Mouse (Mus musculus): ENCODE measurements around the gene Hspa12a. TPM values are rescaled to one million over a fixed set of nuclear protein-coding genes. Genes with fewer than 3 reads are reported as not detected.
"Not testable (repeated sequence)": the region's sequence is repeated elsewhere in the genome, so short reads cannot be mapped to it uniquely, and the experiment has no call there.

The Hspa12a gene
- polyA plus RNA-seq, 1 experiment from 2014 or later = 12.4 TPM

DNA sequence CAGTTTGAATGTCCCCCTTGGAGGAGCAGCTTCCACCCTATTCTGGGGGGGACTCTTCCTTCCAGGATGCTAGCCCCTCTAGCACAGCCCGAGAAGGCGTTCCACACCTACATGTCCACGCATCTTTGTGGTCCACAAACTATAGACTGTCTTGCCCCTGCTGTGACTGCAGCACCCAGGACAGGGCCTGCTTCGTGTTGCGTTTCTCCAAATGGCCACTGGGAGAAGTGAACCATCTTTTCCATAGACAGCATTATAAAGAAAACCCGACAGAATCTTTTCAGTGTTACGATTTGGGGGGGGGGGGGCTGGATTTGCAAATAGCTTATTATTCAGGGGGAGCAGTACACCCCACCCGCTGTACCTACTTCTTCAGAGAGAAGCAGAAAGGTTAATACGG is 36.8 kb downstream of the Hspa12a start:
- H3K4me3 ChIP-seq = no peak overlapping the region
- H3K9ac ChIP-seq = no peak overlapping the region
- H3K4me2 ChIP-seq = no peak overlapping the region
- 51% methylated on average over 9 of the region's 9 CpGs for WGBS
- H3K9me3 ChIP-seq (replicated peaks) = no peaks in the 10 kb centered on the region
- no peaks in the 10 kb centered on the region for H3K27me3 ChIP-seq
- no peak overlapping the region for H3K27ac ChIP-seq
- no peaks in the 10 kb centered on the region for H3K36me3 ChIP-seq
- ATAC-seq (replicated peaks; ENCODE audit: insufficient number of reproducible peaks, insufficient read depth, low FRiP score, low read depth) = no peak
- peaks cover 14% of the 10 kb centered on the region for H3K4me1 ChIP-seq (replicated peaks)

DNA sequence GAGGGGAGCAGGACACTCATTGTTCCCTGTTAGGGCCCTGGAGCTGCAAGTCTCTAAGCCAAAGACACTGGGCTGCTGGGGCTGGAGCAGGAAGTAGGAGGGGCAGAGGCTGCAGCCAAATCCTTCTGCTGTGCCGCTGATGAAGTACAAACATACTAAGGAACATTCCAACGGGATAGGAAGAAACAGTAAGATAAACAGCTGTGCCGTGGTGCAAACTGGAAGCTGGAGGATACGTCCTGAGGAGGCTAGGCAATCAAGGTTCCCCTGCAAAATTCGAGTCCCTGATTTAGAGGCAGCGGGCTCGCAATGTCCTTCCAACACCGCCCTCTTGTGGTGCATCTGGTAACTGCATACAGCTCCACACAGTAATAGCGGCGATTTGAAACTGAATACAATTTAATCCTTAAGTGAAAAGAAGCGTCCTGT is 39.5 kb downstream of the Hspa12a start:
- Histone ChIP-seq H3K4me3 (peak overlapping the region; percentile 42), H3K27ac (peak overlapping the region; percentile 57), H3K9ac (peak overlapping the region; percentile 30; the same call in 1 of the 2 replicates), H3K36me3 (no peaks in the 10 kb centered on the region), H3K4me1 (replicated peaks) (peaks cover 5% of the 10 kb centered on the region; the same call in 1 of the 2 replicates), H3K27me3 (no peaks in the 10 kb centered on the region), H3K9me3 (replicated peaks) (no peaks in the 10 kb centered on the region), H3K4me2 (peak overlapping the region; percentile 60)
- ATAC-seq (replicated peaks; ENCODE audit: insufficient number of reproducible peaks, insufficient read depth, low FRiP score, low read depth) = peak; percentile 77
- under 1% methylated on average over 11 of the region's 11 CpGs for WGBS

DNA sequence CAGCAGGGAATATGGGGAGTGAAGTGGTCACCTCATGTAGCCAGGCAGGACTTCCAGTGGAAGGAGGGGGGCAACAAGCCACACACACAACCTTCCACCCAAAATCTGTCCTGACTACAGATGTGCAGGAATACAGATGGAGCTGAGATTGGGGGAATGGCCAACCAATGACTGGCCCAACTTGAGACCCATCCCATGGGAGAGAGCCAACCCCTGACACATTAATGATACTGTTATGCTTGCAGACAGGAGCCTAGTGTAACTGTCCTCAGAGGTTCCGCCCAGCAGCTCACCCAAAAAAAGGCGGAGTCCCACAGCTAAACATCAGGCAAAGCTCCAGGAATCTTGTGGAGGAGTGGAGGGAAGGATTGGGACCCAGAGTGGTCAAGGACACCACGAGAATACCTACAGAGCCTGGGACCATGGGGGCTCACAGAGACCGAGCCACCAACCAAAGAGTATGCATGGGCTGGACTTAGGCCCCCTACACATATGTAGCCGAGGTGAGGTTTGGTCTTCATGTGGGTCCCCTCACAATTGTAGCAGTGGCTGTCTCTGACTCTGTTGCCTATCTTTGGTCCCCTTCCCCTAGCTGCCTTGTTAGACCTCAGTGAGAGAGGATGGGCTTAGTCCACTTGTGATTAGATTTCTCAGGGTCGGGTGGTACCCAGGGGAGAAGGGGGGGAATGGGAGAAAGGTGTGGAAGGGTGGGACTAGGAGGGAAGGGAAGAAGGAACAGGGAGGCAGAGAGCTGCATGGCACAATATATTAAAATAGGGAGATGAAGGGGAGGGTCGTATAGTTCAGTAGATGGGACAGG is 40.2 kb downstream of the Hspa12a start:
- Histone ChIP-seq H3K27ac (peak overlapping the region; percentile 57), H3K4me3 (peak overlapping the region; percentile 42; the same call in 1 of the 2 replicates), H3K4me2 (peak overlapping the region; percentile 60), H3K9ac (peak overlapping the region; percentile 30; the same call in 1 of the 2 replicates), H3K9me3 (replicated peaks) (no peaks in the 10 kb centered on the region), H3K4me1 (replicated peaks) (peaks cover 5% of the 10 kb centered on the region; the same call in 1 of the 2 replicates), H3K36me3 (no peaks in the 10 kb centered on the region), H3K27me3 (no peaks in the 10 kb centered on the region)
- no peak; the same call in 1 of the 2 replicates for ATAC-seq (replicated peaks; ENCODE audit: insufficient number of reproducible peaks, insufficient read depth, low FRiP score, low read depth)
- 53% methylated on average over 7 of the region's 7 CpGs for WGBS

DNA sequence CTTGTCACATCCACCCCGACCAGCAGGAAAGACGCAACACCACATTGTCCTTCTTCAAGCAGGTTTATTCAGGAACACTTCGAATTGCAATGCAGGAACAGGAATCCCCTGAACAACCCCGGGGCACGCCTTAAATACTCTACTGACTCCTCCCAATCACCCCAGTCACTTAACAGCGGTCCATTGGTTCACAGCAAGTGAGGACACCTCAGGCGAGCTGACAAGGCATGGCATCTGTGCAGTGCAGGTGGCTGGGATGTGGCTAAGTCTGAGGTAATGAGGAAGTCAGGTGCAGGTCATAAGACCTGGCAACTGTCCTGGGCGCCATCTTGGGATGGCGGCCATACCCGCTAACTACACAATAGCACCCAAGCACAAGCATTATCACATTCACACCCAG is 43.0 kb downstream of the Hspa12a start:
- not testable (repeated sequence) for H3K4me2 ChIP-seq, H3K4me3 ChIP-seq

DNA sequence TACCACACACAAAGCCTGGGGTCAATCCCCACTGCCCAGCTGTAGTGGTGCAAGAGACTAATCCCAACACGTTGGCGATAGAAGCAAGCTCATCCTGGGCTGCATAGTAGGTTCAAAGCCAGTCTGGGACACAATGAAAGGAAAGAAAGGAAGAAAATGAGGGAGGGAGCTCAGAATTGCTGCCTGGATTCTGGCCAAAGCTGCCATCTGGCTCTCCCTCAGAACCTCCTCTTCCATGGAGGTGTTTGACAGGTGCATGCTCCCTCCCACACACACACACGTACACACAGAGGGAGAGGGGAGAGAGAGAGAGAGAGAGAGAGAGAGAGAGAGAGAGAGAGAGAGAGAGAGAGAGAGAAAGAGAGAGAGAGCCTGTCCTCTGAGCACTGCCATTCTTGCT is 47.2 kb downstream of the Hspa12a start:
- Histone ChIP-seq H3K9me3 (replicated peaks) (no peaks in the 10 kb centered on the region), H3K4me3 (no peak overlapping the region), H3K4me1 (replicated peaks) (no peaks in the 10 kb centered on the region), H3K4me2 (no peak overlapping the region), H3K9ac (no peak overlapping the region), H3K36me3 (no peaks in the 10 kb centered on the region), H3K27ac (no peak overlapping the region), H3K27me3 (no peaks in the 10 kb centered on the region)
- WGBS = 58% methylated on average over 3 of the region's 3 CpGs
- ATAC-seq (replicated peaks; ENCODE audit: insufficient number of reproducible peaks, insufficient read depth, low FRiP score, low read depth) = no peak

More for the DNA sequence above, 43.0 kb downstream of the Hspa12a start:
- not testable (repeated sequence) for ATAC-seq (replicated peaks; ENCODE audit: insufficient number of reproducible peaks, insufficient read depth, low FRiP score, low read depth); H3K4me1 ChIP-seq (replicated peaks); H3K36me3 ChIP-seq; H3K9me3 ChIP-seq (replicated peaks); H3K27me3 ChIP-seq; H3K9ac ChIP-seq; H3K27ac ChIP-seq
- 84% methylated on average over 10 of the region's 10 CpGs for WGBS

DNA sequence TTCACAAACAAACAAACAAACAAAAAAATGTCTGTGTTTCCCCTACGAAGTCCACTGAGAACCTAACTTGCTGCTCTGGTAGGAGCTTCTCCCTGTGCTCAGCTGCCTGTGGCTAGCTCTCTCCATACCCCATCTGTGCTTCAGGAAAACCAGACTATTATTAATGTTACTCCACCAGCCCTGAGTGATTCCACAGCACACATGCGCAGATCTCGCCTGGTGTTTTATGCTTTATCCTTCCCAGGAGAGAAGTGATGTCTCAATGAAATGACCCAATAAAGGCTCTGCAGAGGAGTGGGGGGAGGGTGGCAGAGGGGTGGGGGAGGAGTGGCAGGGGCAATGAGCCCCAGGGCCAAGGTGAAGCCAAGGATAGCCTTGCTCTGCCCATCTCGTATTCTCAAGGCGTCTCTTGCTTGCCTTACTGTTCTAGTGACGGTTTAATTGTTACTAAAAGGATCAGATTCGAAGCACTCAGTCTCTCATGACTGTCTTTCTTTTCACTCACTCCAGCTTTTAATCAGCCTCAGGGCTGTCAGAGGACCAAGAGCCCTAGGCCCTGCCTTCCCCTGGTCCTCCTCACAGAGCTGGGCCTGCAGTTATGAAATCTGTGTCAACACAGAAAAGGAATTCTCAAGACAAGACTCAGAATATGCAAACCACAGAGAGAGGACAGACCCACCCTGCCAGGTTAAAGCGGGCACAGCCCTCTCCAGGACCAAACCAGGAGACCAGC is 54.0 kb downstream of the Hspa12a start:
- ATAC-seq (replicated peaks; ENCODE audit: insufficient number of reproducible peaks, insufficient read depth, low FRiP score, low read depth) = no peak
- Histone ChIP-seq H3K4me2 (no peak overlapping the region), H3K27me3 (no peaks in the 10 kb centered on the region), H3K27ac (no peak overlapping the region), H3K36me3 (no peaks in the 10 kb centered on the region), H3K4me3 (no peak overlapping the region), H3K9me3 (replicated peaks) (no peaks in the 10 kb centered on the region), H3K4me1 (replicated peaks) (no peaks in the 10 kb centered on the region), H3K9ac (no peak overlapping the region)
- 66% methylated on average over 8 of the region's 8 CpGs for WGBS

DNA sequence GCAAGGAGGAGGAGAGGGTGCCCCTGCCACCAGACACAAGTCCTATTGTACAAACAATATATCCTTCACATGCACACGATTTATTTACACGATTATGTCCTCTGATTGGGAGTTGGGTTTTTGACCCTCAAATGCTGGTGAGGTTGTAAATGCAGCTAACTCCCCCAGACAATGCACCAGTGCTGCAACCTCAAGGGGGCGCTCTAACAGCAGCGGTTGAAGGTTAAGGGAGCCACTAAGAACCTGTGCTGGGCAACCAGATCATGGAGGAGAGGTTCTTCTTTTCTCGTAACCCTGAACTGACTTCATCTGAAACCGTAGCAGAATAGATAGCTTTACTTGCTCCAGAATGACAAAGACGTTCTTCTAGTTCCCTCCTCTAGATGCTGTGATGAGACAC is 57.0 kb downstream of the Hspa12a start:
- no peaks in the 10 kb centered on the region for H3K36me3 ChIP-seq
- no peak overlapping the region for H3K4me3 ChIP-seq
- no peaks in the 10 kb centered on the region for H3K27me3 ChIP-seq
- H3K9ac ChIP-seq = no peak overlapping the region
- H3K9me3 ChIP-seq (replicated peaks) = no peaks in the 10 kb centered on the region
- 59% methylated on average over 7 of the region's 7 CpGs for WGBS
- peaks cover 10% of the 10 kb centered on the region for H3K4me1 ChIP-seq (replicated peaks)
- H3K4me2 ChIP-seq = no peak overlapping the region
- ATAC-seq (replicated peaks; ENCODE audit: insufficient number of reproducible peaks, insufficient read depth, low FRiP score, low read depth) = no peak
- H3K27ac ChIP-seq = no peak overlapping the region

DNA sequence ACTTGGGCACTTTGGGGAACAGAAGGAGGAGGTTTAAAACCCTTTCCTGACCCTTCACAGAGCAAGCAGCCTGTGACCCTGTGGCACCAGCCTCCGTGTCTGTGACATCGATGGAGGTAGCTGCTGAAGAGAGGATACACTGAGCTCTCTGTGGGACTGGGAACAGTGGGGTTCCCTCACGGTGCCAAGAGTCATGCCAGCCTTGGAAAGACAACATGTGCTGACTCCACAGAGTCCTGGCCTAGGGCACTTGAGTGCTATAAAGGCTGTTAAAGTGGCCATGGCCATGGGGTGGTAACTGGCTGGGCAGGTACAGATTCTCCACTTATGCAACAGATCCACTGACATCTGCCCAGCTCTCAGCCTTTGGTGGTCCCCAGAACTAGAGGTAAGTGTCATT is 60.0 kb downstream of the Hspa12a start:
- H3K27me3 ChIP-seq = no peaks in the 10 kb centered on the region
- H3K4me3 ChIP-seq = no peak overlapping the region
- no peaks in the 10 kb centered on the region for H3K36me3 ChIP-seq
- H3K9ac ChIP-seq = no peak overlapping the region
- WGBS = 89% methylated on average over 3 of the region's 3 CpGs
- no peak overlapping the region for H3K4me2 ChIP-seq
- no peaks in the 10 kb centered on the region for H3K9me3 ChIP-seq (replicated peaks)
- peaks cover 16% of the 10 kb centered on the region for H3K4me1 ChIP-seq (replicated peaks)
- ATAC-seq (replicated peaks; ENCODE audit: insufficient number of reproducible peaks, insufficient read depth, low FRiP score, low read depth) = no peak
- H3K27ac ChIP-seq = no peak overlapping the region

DNA sequence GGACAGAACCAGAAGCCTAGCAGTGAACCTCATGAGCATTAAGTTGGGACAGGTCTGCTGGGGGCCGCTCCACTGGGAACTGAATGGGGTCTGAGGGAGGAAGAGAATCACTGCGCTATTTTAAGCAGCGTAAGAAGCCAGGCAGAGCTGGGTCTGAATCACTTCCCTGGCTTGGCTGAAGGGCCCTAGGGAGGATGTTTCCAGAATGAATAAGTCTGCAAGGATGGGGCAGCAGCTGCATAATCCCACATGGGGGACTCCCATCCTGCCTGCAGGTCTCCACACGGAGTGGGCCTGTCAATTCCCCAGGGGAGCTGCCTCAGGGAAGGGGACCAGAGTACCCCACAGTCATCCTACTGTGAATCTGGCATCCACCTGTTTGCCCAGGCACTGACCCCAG is 61.1 kb downstream of the Hspa12a start:
- no peak overlapping the region for H3K4me2 ChIP-seq
- H3K9me3 ChIP-seq (replicated peaks) = no peaks in the 10 kb centered on the region
- 28% methylated on average over 4 of the region's 4 CpGs for WGBS
- 0 out of 2 replicates have a peak, but pooled peaks have one; percentile 21 for ATAC-seq (replicated peaks; ENCODE audit: insufficient number of reproducible peaks, insufficient read depth, low FRiP score, low read depth)
- no peak overlapping the region for H3K9ac ChIP-seq
- no peaks in the 10 kb centered on the region for H3K27me3 ChIP-seq
- no peaks in the 10 kb centered on the region for H3K36me3 ChIP-seq
- no peak overlapping the region for H3K4me3 ChIP-seq
- H3K27ac ChIP-seq = no peak overlapping the region
- H3K4me1 ChIP-seq (replicated peaks) = peaks cover 21% of the 10 kb centered on the region

DNA sequence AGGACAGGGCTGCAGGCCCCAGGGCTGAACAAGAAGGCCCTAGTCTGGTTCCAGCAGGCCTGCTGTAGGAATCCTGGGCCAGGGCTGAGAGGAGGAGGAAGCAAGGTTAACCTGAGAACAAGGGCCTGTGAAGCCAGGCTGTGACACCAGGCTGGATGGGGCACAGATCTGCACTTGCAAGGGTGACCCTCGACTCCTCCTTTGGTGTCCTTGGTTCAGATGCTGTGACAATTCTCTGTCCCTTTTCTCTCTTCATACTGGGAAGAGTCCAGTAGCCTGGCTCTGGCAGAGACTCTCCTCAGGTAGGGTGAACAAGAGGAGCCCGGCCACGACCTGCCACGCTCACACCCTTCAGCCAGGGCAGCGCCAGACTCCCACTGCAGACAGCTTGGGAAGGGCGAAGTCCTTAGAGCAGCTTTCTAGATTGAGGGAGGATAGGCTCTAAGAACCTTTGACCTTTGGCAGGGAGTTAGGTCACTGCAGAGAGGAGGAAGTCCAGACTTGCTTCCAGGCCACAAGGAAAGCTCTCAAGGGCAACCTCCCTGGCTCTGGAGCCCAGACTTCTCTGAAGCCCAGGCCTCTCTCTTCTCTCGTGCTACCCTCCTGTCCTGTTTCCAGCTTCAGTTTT is 64.0 kb downstream of the Hspa12a start:
- Histone ChIP-seq H3K9ac (no peak overlapping the region), H3K4me2 (no peak overlapping the region), H3K27ac (no peak overlapping the region), H3K4me1 (replicated peaks) (peaks cover 21% of the 10 kb centered on the region), H3K36me3 (no peaks in the 10 kb centered on the region), H3K27me3 (no peaks in the 10 kb centered on the region), H3K9me3 (replicated peaks) (no peaks in the 10 kb centered on the region), H3K4me3 (no peak overlapping the region)
- WGBS = 82% methylated on average over 7 of the region's 7 CpGs
- ATAC-seq (replicated peaks; ENCODE audit: insufficient number of reproducible peaks, insufficient read depth, low FRiP score, low read depth) = no peak

DNA sequence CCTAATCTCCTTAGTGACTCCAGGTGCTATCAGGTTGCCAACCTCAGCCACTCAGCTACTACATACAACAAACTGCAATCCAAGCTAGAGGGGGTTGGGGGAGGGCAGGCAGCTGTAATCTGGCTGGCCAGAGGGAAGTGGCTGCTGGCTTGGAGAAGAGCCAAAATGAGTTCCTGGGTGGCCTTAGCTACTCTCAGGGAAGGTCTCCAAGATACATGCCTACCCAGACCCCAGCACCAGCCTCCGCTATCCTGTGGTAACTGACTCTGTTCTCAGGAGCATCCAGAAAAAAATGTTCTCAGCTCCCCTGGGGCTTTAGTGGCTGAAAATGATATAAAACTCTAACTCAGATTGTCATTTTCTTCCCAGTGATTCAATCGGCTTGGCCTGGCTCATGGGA is 64.9 kb downstream of the Hspa12a start:
- 59% methylated on average over 2 of the region's 2 CpGs for WGBS
- H3K9me3 ChIP-seq (replicated peaks) = no peaks in the 10 kb centered on the region
- no peak overlapping the region for H3K4me3 ChIP-seq
- H3K4me2 ChIP-seq = no peak overlapping the region
- H3K27ac ChIP-seq = no peak overlapping the region; the same call in 1 of the 2 replicates
- no peaks in the 10 kb centered on the region for H3K27me3 ChIP-seq
- peak; percentile 33; the same call in 1 of the 2 replicates for ATAC-seq (replicated peaks; ENCODE audit: insufficient number of reproducible peaks, insufficient read depth, low FRiP score, low read depth)
- H3K4me1 ChIP-seq (replicated peaks) = peaks cover 21% of the 10 kb centered on the region
- H3K9ac ChIP-seq = no peak overlapping the region
- H3K36me3 ChIP-seq = no peaks in the 10 kb centered on the region

Measured in heart, embryonic 15.5 days (tissue).